Mouse (Mus musculus): ENCODE measurements at regions not wholly inside any gene's neighbourhood (a gene's known extent, or its start where the extent isn't known, plus 50 kb on each side); places are given as distances from the start of the nearest gene placed in this dataset.

DNA sequence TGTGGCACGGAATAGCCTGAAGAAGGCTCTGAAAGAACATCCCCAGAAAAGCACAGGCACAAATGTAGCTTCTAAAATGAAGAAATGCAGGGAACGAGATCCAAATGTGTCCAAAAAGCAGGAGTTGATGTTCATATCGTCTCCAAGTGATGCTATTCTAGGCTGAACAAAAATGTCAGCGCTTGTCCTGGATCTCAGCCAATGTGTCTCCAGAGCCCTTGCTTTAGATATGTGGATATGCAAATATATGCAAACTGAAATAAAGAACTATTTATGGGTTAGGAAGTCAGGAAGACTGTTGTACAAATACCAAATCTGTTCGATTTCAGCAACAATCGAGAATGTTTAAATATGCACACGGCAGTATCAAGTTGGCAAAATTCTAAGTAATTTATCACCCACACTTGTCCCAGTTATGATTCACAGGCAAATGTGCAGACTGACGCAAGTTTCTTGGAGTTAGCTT, 320.4 kb downstream of the Synb start:
- Histone ChIP-seq H3K27ac (no peak overlapping the region), H3K4me2 (replicated peaks) (no peak overlapping the region), H3K9ac (replicated peaks) (no peak overlapping the region), H3K27me3 (no peaks in the 10 kb centered on the region), H3K36me3 (no peaks in the 10 kb centered on the region), H3K9me3 (no peaks in the 10 kb centered on the region), H3K4me3 (replicated peaks) (no peak overlapping the region), H3K4me1 (replicated peaks) (0 out of 2 replicates have a peak, but pooled peaks cover 4% of the 10 kb centered on the region)
- ATAC-seq, result no peak
- 74% methylated on average over 8 of the region's 8 CpGs for WGBS

DNA sequence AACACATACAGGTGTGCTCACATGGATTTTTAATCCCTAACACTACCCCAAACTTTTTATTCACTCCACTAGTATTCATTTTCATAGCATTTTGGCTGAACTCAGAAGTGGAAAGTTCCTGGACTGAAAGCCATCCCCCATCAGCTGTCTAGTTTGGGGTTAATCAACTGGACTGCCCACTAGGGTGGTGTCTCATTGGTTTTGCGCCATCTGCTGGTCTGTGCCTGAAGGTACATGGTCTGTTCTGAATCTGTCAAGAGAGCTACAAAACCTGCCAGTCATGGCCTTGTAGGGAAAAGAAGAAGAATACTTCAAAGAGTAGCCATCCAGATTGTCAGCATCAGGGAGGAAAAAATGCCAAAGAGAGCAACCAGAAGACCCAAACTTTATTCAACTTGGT, 327.3 kb downstream of the Synb start:
- Histone ChIP-seq H3K4me3 (replicated peaks) (no peak overlapping the region), H3K36me3 (no peaks in the 10 kb centered on the region), H3K9me3 (no peaks in the 10 kb centered on the region), H3K4me1 (replicated peaks) (no peaks in the 10 kb centered on the region), H3K4me2 (replicated peaks) (no peak overlapping the region), H3K9ac (replicated peaks) (no peak overlapping the region), H3K27ac (no peak overlapping the region), H3K27me3 (no peaks in the 10 kb centered on the region)
- no peak for ATAC-seq
- 3% methylated on average over 1 of the region's 1 CpGs for WGBS

- no peaks in the 10 kb centered on the region for H3K4me1 ChIP-seq (replicated peaks)
- H3K27ac ChIP-seq, result no peak overlapping the region
- no peak overlapping the region for H3K4me3 ChIP-seq (replicated peaks)
- no peaks in the 10 kb centered on the region for H3K27me3 ChIP-seq
- 0 out of 2 replicates have a peak, but pooled peaks cover 2% of the 10 kb centered on the region for H3K9me3 ChIP-seq
- H3K9ac ChIP-seq (replicated peaks), result no peak overlapping the region
- ATAC-seq, result no peak
- H3K4me2 ChIP-seq (replicated peaks), result no peak overlapping the region
- H3K36me3 ChIP-seq, result no peaks in the 10 kb centered on the region
- WGBS, result 73% methylated on average over 9 of the region's 9 CpGs
Observed at GRCm38 (mm10) chr14:68954577-68955460, 339.3 kb downstream of the Synb start.

- H3K4me2 ChIP-seq (replicated peaks), result no peak overlapping the region
- H3K4me1 ChIP-seq (replicated peaks), result 0 out of 2 replicates have a peak, but pooled peaks cover 4% of the 10 kb centered on the region
- no peaks in the 10 kb centered on the region for H3K36me3 ChIP-seq
- no peak overlapping the region for H3K9ac ChIP-seq (replicated peaks)
- no peaks in the 10 kb centered on the region for H3K9me3 ChIP-seq
- H3K27me3 ChIP-seq, result no peaks in the 10 kb centered on the region
- H3K4me3 ChIP-seq (replicated peaks), result no peak overlapping the region
- ATAC-seq, result no peak
- H3K27ac ChIP-seq, result no peak overlapping the region
- WGBS, result 91% methylated on average over 3 of the region's 3 CpGs
Observed at GRCm38 (mm10) chr14:68945906-68946305, 348.2 kb downstream of the Synb start.

DNA sequence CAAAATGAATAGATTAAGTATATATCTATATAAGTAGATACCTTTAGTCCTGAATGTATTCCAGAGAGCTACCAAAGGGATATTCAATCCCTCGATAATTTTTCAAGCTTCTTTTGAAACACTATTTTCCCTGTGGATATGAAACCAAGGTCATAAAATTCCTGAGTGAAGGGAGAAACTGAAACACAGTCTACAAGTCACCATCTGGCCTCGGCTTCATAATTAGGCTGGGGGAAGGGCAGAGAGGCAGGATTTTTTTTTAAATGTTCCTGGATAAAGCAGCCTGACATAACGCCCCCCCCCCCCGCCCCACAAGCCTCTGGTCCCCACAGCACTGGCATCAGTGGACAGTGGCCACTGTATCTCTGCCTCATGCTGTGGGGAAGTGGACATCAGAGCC, 348.7 kb downstream of the Synb start:
- Histone ChIP-seq H3K4me3 (replicated peaks) (no peak overlapping the region), H3K36me3 (no peaks in the 10 kb centered on the region), H3K9ac (replicated peaks) (no peak overlapping the region), H3K9me3 (no peaks in the 10 kb centered on the region), H3K27ac (no peak overlapping the region), H3K4me1 (replicated peaks) (0 out of 2 replicates have a peak, but pooled peaks cover 4% of the 10 kb centered on the region), H3K4me2 (replicated peaks) (no peak overlapping the region), H3K27me3 (no peaks in the 10 kb centered on the region)
- WGBS, result 60% methylated on average over 4 of the region's 4 CpGs
- ATAC-seq, result no peak

GRCm38 (mm10) chr14:68941759-68942158, 352.3 kb downstream of the Synb start:
- H3K36me3 ChIP-seq, result no peaks in the 10 kb centered on the region
- H3K4me3 ChIP-seq (replicated peaks), result no peak overlapping the region
- no peaks in the 10 kb centered on the region for H3K9me3 ChIP-seq
- no peak overlapping the region for H3K9ac ChIP-seq (replicated peaks)
- no peak overlapping the region for H3K27ac ChIP-seq
- H3K4me2 ChIP-seq (replicated peaks), result no peak overlapping the region
- WGBS, result 87% methylated on average over 2 of the region's 2 CpGs
- 0 out of 2 replicates have a peak, but pooled peaks cover 6% of the 10 kb centered on the region for H3K4me1 ChIP-seq (replicated peaks)
- ATAC-seq, result no peak
- no peaks in the 10 kb centered on the region for H3K27me3 ChIP-seq

DNA sequence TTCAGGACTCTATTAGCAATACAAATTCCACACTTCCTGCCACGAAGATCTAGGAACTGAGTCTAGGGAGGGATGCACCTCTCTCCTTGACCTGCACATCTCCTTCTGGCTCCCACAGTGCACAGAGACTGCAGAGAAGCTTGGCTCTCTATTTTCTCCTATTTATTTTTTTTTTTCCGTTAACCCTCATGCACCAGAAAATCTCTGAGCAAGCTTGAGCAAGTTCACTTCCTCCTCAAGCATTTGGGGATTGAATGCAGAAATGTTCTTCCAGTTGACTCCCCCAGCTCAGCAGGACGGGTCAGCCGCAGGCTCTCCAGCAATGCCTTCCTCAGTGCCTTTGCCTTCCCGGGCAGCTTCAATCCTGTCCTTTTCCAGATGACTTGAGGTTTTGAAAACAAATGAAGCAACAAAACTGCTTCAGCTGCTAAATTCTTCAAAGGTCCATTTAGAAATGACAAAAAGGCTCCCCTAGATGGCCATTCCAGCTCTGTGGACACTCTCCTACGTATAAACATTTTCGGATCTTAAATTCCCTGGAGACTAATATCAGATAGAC, 352.9 kb downstream of the Synb start:
- no peak overlapping the region for H3K4me2 ChIP-seq (replicated peaks)
- H3K4me1 ChIP-seq (replicated peaks), result 0 out of 2 replicates have a peak, but pooled peaks cover 6% of the 10 kb centered on the region
- H3K27me3 ChIP-seq, result no peaks in the 10 kb centered on the region
- H3K9me3 ChIP-seq, result no peaks in the 10 kb centered on the region
- 40% methylated on average over 7 of the region's 7 CpGs for WGBS
- no peaks in the 10 kb centered on the region for H3K36me3 ChIP-seq
- no peak for ATAC-seq
- no peak overlapping the region for H3K27ac ChIP-seq
- H3K4me3 ChIP-seq (replicated peaks), result no peak overlapping the region
- no peak overlapping the region for H3K9ac ChIP-seq (replicated peaks)

GRCm38 (mm10) chr14:68935303-68935662, 358.8 kb downstream of the Synb start:
- no peak overlapping the region for H3K4me3 ChIP-seq (replicated peaks)
- peak; percentile 60; the same call in 1 of the 2 replicates for ATAC-seq
- H3K9me3 ChIP-seq, result no peaks in the 10 kb centered on the region
- no peak overlapping the region for H3K9ac ChIP-seq (replicated peaks)
- 86% methylated on average over 6 of the region's 6 CpGs for whole genome bisulfite sequencing
- H3K27ac ChIP-seq, result no peak overlapping the region
- no peak overlapping the region for H3K4me2 ChIP-seq (replicated peaks)
- H3K4me1 ChIP-seq (replicated peaks), result peaks cover 13% of the 10 kb centered on the region
- H3K27me3 ChIP-seq, result no peaks in the 10 kb centered on the region
- H3K36me3 ChIP-seq, result no peaks in the 10 kb centered on the region

DNA sequence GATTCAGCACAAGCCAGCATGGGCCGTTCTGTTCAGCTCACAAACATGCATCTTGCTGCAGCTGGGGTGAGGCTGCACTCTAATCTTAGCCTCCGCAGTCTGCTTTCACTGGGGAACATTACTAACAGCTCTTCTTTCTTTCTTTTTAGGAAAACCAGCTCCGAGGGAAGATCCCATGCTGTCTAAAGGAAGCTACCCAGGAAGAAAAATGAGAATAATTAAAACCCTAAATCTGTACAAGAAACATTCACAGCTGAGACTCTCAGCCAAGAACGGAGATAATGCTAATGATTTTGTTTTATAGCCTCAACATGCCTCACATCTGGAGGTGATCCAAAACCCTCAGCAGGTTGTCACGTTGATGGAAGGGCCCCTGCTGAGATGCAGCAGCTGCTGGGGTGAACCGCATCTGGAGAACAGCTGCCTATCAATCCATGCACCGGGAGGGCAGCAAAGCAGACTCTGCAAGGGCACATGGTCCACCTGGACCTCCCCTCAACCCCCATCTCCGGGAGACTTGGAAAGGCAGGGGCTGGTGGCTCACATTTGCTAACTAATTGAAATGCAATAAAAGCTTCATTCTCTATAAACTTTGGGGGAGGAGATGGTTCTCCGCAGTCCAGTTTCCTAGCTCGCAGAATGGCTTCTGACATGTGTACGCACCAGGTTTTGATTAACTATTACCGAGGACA, 359.3 kb downstream of the Synb start:
- Histone ChIP-seq H3K4me1 (replicated peaks) (peaks cover 13% of the 10 kb centered on the region), H3K4me3 (replicated peaks) (no peak overlapping the region), H3K4me2 (replicated peaks) (peak overlapping the region; percentile 28; the same call in 1 of the 2 replicates), H3K36me3 (no peaks in the 10 kb centered on the region), H3K9me3 (no peaks in the 10 kb centered on the region), H3K9ac (replicated peaks) (no peak overlapping the region), H3K27ac (peak overlapping the region; percentile 35), H3K27me3 (no peaks in the 10 kb centered on the region)
- WGBS, result 31% methylated on average over 12 of the region's 12 CpGs
- peak; percentile 60; the same call in 1 of the 2 replicates for ATAC-seq

DNA sequence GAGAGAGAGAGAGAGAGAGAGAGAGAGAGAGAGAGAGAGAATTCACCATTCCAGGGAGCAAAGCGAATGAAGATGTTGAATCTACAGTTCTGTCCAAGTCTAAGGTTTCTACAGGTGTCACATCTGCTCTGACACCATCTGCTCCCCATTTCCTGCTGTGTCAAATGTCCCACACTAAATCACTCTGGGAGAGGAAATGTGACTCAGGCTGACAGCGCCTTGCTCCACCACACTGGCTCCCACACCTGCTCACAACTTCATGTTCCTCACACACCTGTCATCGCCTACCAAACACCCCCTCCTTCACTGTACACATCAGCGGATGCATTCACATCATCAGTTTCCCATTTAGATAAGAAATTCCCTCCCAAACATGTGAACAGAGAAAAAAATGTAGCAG, 366.3 kb downstream of the Synb start:
- peaks cover 7% of the 10 kb centered on the region for H3K4me1 ChIP-seq (replicated peaks)
- H3K27ac ChIP-seq, result no peak overlapping the region
- ATAC-seq, result no peak
- no peaks in the 10 kb centered on the region for H3K27me3 ChIP-seq
- H3K36me3 ChIP-seq, result no peaks in the 10 kb centered on the region
- no peak overlapping the region for H3K4me2 ChIP-seq (replicated peaks)
- no peaks in the 10 kb centered on the region for H3K9me3 ChIP-seq
- H3K9ac ChIP-seq (replicated peaks), result no peak overlapping the region
- WGBS, result 82% methylated on average over 4 of the region's 4 CpGs
- H3K4me3 ChIP-seq (replicated peaks), result no peak overlapping the region

GRCm38 (mm10) chr14:68923054-68923453, 371.0 kb downstream of the Synb start:
- ATAC-seq, result peak; percentile 88
- no peaks in the 10 kb centered on the region for H3K9me3 ChIP-seq
- H3K36me3 ChIP-seq, result no peaks in the 10 kb centered on the region
- no peak overlapping the region for H3K4me3 ChIP-seq (replicated peaks)
- no peak overlapping the region for H3K9ac ChIP-seq (replicated peaks)
- H3K4me1 ChIP-seq (replicated peaks), result peaks cover 15% of the 10 kb centered on the region
- 12% methylated on average over 2 of the region's 2 CpGs for WGBS
- peak overlapping the region; percentile 63 for H3K27ac ChIP-seq
- no peaks in the 10 kb centered on the region for H3K27me3 ChIP-seq
- no peak overlapping the region for H3K4me2 ChIP-seq (replicated peaks)

DNA sequence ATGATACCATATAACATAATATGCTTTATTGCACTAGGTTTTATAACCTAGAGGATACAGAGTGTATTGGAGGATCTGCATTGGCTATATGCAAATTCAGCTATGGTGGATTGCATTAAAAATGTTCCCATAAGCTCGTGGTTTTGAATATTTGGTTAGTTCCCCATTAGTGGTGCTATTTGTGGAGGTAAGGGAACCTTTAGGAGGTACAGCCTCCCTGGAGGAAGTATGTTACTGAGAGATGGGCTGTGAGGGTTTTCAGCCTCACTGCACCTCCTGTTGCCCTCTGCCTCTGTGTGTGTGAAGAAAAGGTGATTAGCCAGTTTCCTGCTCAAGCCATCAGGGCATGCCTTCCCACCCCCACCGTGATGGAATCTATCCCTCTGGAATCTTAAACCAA, 372.1 kb downstream of the Synb start:
- 60% methylated on average over 2 of the region's 2 CpGs for WGBS
- Histone ChIP-seq H3K4me1 (replicated peaks) (peaks cover 15% of the 10 kb centered on the region), H3K4me2 (replicated peaks) (no peak overlapping the region), H3K27me3 (no peaks in the 10 kb centered on the region), H3K27ac (no peak overlapping the region), H3K9ac (replicated peaks) (no peak overlapping the region), H3K9me3 (no peaks in the 10 kb centered on the region), H3K4me3 (replicated peaks) (no peak overlapping the region), H3K36me3 (no peaks in the 10 kb centered on the region)
- no peak for ATAC-seq

Data from midbrain, embryonic 13.5 days (tissue).